Mouse (Mus musculus): ENCODE data around the gene Nxf1. TPM values are rescaled to one million over a fixed set of nuclear protein-coding genes. Genes with fewer than 3 reads are reported as not detected.

Gene Nxf1
- total RNA-seq, 2 experiments from 2014 or later: 37.8 to 41.5 TPM

- Histone ChIP-seq H3K4me3 (peak overlapping the region; percentile 86), H3K27ac (peak overlapping the region; percentile 100)
- intact Hi-C loops (cut with DNase I): loop anchor here (2.0 kb wide), 2 partner anchors 16 to 96 kb away; partner anchors contain the start of genes Slc3a2 and Zbtb3
- no peak for DNase-seq
- TF ChIP-seq CTCF (IDR thresholded peaks at IDR 0.05): no peak
Measured at GRCm38 (mm10) chr19:8818301-8818798, 61.5 kb downstream of the Nxf1 start.

- peak within 1 kb of the TSS; percentile 86 for H3K4me3 ChIP-seq
- no peak for TF ChIP-seq CTCF (IDR thresholded peaks at IDR 0.05)
- intact Hi-C loops (cut with DNase I): loop anchor here (2.0 kb wide), 2 partner anchors 16 to 96 kb away; partner anchors contain the start of genes Slc3a2 and Zbtb3
Measured at GRCm38 (mm10) chr19:8818801-8819595, 62.1 kb downstream of the Nxf1 start, which contains the start of gene Ttc9c. TSS of gene Ttc9c (minus strand) at chr19:8819333.

DNA sequence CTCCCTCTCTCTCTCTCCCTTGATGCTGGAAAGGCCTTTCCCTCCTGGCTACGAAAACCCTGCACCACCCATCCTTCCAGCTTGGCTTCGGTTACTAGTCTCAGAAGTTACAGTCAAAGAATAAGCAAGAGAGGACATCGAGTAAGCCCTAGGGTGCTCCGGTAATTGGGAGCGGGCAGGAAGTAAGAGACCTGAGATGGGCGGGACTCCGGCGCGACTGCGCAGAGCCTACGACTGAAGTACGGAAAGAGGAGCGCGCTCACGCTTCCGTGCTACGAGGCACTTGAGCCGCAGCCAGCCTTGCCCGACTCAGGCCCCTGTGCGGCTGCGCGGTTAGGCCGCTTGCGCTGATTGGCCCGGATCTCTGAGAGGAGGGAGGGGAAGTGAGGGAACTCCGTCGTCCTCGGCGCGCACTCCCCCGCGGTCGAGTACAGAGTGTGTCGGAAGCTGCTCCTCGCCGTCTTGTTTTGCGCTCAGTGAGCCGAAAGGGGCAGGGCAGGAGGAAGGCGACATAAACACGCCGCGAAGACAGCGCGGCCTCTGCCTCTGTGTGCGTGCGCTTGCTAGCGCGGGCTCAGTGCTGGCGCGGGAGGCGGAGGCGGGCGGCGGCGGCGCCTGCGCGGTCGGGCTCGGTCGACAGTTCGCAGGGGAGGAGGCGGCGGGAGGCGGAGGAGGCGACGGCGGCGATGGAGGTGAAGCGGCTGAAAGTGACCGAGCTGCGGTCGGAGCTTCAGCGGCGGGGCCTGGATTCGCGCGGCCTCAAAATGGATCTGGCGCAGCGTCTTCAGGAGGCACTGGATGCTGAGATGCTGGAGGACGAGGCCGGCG is 62.9 kb downstream of the Nxf1 start, which contains the start of gene Hnrnpul2:
Hnrnpul2 (plus strand) TSS at position 415 of the 828 bp plus-strand sequence.
- no peak for TF ChIP-seq CTCF (IDR thresholded peaks at IDR 0.05)
- Histone ChIP-seq H3K4me3 (peak within 1 kb of the TSS; percentile 86), H3K27ac (peak within 1 kb of the TSS; percentile 100)
- intact Hi-C loops (cut with DNase I): loop anchor here (2.0 kb wide), 2 partner anchors 17 to 97 kb away; partner anchors contain the start of genes Slc3a2 and Zbtb3
- peak; percentile 99 for DNase-seq

More at GRCm38 (mm10) chr19:8818801-8819595, 62.1 kb downstream of the Nxf1 start, which contains the start of gene Ttc9c:
- peak within 1 kb of the TSS; percentile 100 for H3K27ac ChIP-seq
- peak; percentile 97 for DNase-seq

Small RNA genes within 50 kb of the gene (microRNA-seq; reads per million reads assigned to microRNA genes)
- not detected for gene Mir6992

Other genes with a start within 250 kb of the Nxf1 start
- gene Slc22a8, start 165.8 kb upstream of the Nxf1 start, total RNA-seq (2021): not detected
- not detected for gene Slc22a6, start 139.0 kb upstream of the Nxf1 start, total RNA-seq (2021)
- not detected for gene Chrm1, start 93.3 kb upstream of the Nxf1 start, total RNA-seq (2021)
- gene Slc3a2, start 33.7 kb upstream of the Nxf1 start, total RNA-seq (2021): 10 to 100 TPM; 33.9 to 35.1 TPM
- gene Wdr74, start 21.2 kb upstream of the Nxf1 start, total RNA-seq (2021): 10 to 100 TPM; 15.4 to 16.4 TPM
- not detected for gene 1700092M07Rik, start 16.4 kb upstream of the Nxf1 start, total RNA-seq (2021)
- gene Stx5a, start 15.7 kb upstream of the Nxf1 start, total RNA-seq (2021): 10 to 100 TPM; 20.8 to 22.1 TPM
- 100 to 1,000 TPM in 1 of 2 experiments, 10 to 100 TPM in 1; 77.2 to 118 TPM for gene Tmem223, start 13.9 kb downstream of the Nxf1 start, total RNA-seq (2021)
- gene Tmem179b, start 17.4 kb downstream of the Nxf1 start, total RNA-seq (2021): 10 to 100 TPM in 1 of 2 experiments, 1 to 10 TPM in 1; 7.4 to 10.6 TPM
- 1 to 10 TPM; 5.2 to 6.7 TPM for gene Taf6l, start 29.3 kb downstream of the Nxf1 start, total RNA-seq (2021)
- gene Polr2g, start 41.5 kb downstream of the Nxf1 start, total RNA-seq (2021): 10 to 100 TPM; 35.6 to 42.6 TPM
- gene Zbtb3, start 45.5 kb downstream of the Nxf1 start, total RNA-seq (2021): 1 to 10 TPM in 1 of 2 experiments, under 1 TPM in 1; 0.82 to 1.1 TPM
- gene Ttc9c, start 62.3 kb downstream of the Nxf1 start, total RNA-seq (2021): 10 to 100 TPM; 11.9 to 12.6 TPM
- 10 to 100 TPM; 40.1 to 49.4 TPM for gene Hnrnpul2, start 62.9 kb downstream of the Nxf1 start, total RNA-seq (2021)
- not detected for gene AC129217.1, start 72.7 kb downstream of the Nxf1 start, total RNA-seq (2021)
- 10 to 100 TPM; 16.8 to 18.4 TPM for gene Bscl2, start 80.4 kb downstream of the Nxf1 start, total RNA-seq (2021)
- not detected for gene Gng3, start 82.1 kb downstream of the Nxf1 start, total RNA-seq (2021)
- gene Lrrn4cl, start 93.7 kb downstream of the Nxf1 start, total RNA-seq (2021): 1 to 10 TPM; 7.3 to 7.8 TPM
- 100 to 1,000 TPM; 199 to 235 TPM for gene Ubxn1, start 114.4 kb downstream of the Nxf1 start, total RNA-seq (2021)
- 10 to 100 TPM; 57.7 to 59.0 TPM for gene Uqcc3, start 123.8 kb downstream of the Nxf1 start, total RNA-seq (2021)
- 1 to 10 TPM in 1 of 2 experiments, under 1 TPM in 1; 0.99 to 6.1 TPM for gene Lbhd1, start 126.7 kb downstream of the Nxf1 start, total RNA-seq (2021)
- gene Gm49403, start 126.9 kb downstream of the Nxf1 start, total RNA-seq (2021): not detected
- gene 1810009A15Rik, start 131.8 kb downstream of the Nxf1 start, total RNA-seq (2021): 10 to 100 TPM; 11.8 to 13.5 TPM
- gene Gm49416, start 131.9 kb downstream of the Nxf1 start, total RNA-seq (2021): 1 to 10 TPM in 1 of 2 experiments, under 1 TPM in 1; 0.61 to 5.3 TPM
- gene Ints5, start 135.9 kb downstream of the Nxf1 start, total RNA-seq (2021): 10 to 100 TPM; 10.6 to 12.5 TPM
- 10 to 100 TPM; 21.6 to 26.4 TPM for gene Ganab, start 141.0 kb downstream of the Nxf1 start, total RNA-seq (2021)
- 10 to 100 TPM; 32.2 to 35.7 TPM for gene B3gat3, start 163.3 kb downstream of the Nxf1 start, total RNA-seq (2021)
- 1 to 10 TPM; 7.3 TPM for gene Rom1, start 172.3 kb downstream of the Nxf1 start, total RNA-seq (2021)
- gene Eml3, start 172.5 kb downstream of the Nxf1 start, total RNA-seq (2021): 1 to 10 TPM; 3.4 to 6.2 TPM
- 10 to 100 TPM; 23.5 to 27.2 TPM for gene Mta2, start 184.8 kb downstream of the Nxf1 start, total RNA-seq (2021)
- 10 to 100 TPM in 1 of 2 experiments, 1 to 10 TPM in 1; 7.9 to 10.4 TPM for gene Tut1, start 196.8 kb downstream of the Nxf1 start, total RNA-seq (2021)
- 100 to 1,000 TPM; 423 to 463 TPM for gene Eef1g, start 210.0 kb downstream of the Nxf1 start, total RNA-seq (2021)
- 100 to 1,000 TPM; 212 to 217 TPM for gene Ahnak, start 232.2 kb downstream of the Nxf1 start, total RNA-seq (2021)